Mouse (Mus musculus): ENCODE results near the gene Nt5c2.

DNA sequence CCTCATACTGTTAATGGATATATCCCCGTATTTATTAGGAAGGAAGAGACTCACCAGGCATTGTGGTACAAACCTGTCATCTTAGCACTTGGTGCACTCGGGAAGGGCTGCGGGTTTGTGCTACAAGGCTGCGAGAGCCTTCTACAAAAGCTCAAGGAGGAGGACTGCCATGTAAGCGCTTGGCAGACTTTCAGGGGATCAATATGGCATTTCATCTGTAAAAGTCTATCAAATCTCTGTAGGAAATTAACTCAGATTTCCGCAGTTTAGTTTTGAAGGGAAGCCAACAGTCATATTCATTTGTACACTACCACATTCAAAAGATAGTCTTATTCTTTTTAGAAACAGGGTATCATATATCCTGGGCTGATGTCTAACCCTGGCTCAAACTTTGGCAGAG, 16.8 kb upstream of the Nt5c2 start:
- TF ChIP-seq CTCF (IDR thresholded peaks at IDR 0.05; ENCODE audit: low read depth, low read length) (no peak), POLR2A (IDR thresholded peaks at IDR 0.05; ENCODE audit: insufficient read depth, low read length) (no peak), EP300 (IDR thresholded peaks at IDR 0.05; ENCODE audit: insufficient read depth, low read depth, low read length) (no peak)

Data from ES-Bruce4 (cell line).